Mouse (Mus musculus) heart, embryonic 15.5 days (tissue): ENCODE results near the gene Ago1. TPM values are rescaled to one million over a fixed set of nuclear protein-coding genes. Genes with fewer than 3 reads are reported as not detected.

ENCODE experiments used
- ATAC-seq: fragments of 200-750 bp; cut with Nextera tagmentation; replicated peaks from 2 replicates; pipeline ENCODE4 v1.8.0; 2017; ENCODE audit warnings: low read depth, moderate TSS enrichment; ENCODE audit not compliant: insufficient number of reproducible peaks, insufficient read depth, low FRiP score
- H3K27ac ChIP-seq: fragments of 300-500 bp; sonication (generic); 2 replicates; pipeline ENCODE4 v1.5.1; 2015; ENCODE audit warnings: mild to moderate bottlenecking, inconsistent platforms
- H3K27me3 ChIP-seq: fragments of 300-500 bp; sonication (generic); 2 replicates; pipeline ENCODE4 v1.6.1; 2015; ENCODE audit warnings: inconsistent platforms
- H3K36me3 ChIP-seq: fragments of 300-500 bp; sonication (generic); 2 replicates; pipeline ENCODE4 v1.6.1; 2015; ENCODE audit warnings: mild to moderate bottlenecking, inconsistent platforms
- H3K4me1 ChIP-seq: fragments of 300-500 bp; sonication (generic); replicated peaks from 2 replicates; pipeline ENCODE4 v1.6.1; 2015; ENCODE audit warnings: inconsistent platforms
- H3K4me2 ChIP-seq: fragments of 300-500 bp; sonication (generic); 2 replicates; pipeline ENCODE4 v1.6.1; 2015; ENCODE audit warnings: inconsistent platforms, mild to moderate bottlenecking, moderate library complexity
- H3K4me3 ChIP-seq: fragments of 300-500 bp; sonication (generic); 2 replicates; pipeline ENCODE4 v1.5.1; 2015; ENCODE audit warnings: mild to moderate bottlenecking, inconsistent platforms
- H3K9ac ChIP-seq: fragments of 300-500 bp; sonication (generic); 2 replicates; pipeline ENCODE4 v1.6.1; 2015; ENCODE audit warnings: mild to moderate bottlenecking, inconsistent platforms
- H3K9me3 ChIP-seq: fragments of 300-500 bp; sonication (generic); replicated peaks from 2 replicates; pipeline ENCODE4 v1.6.1; 2016; ENCODE audit warnings: inconsistent platforms
- WGBS: fragments of 180-500 bp; shearing (Covaris S2); methylation state at CpG from one replicate; pipeline ENCODE4 v1.1.7; 2015; ENCODE audit warnings: mixed read lengths; 5-methylcytosine and 5-hydroxymethylcytosine counted together
- polyA plus RNA-seq: library from polyadenylated mRNA; unstranded; fragments of >200 nt; fragmentation: Nextera tagmentation; extraction: Ambion mirVana; gene quantifications from 2 replicates; pipeline ENCODE4 v1.2.1, GENCODE M21; 2015

Gene Ago1
- polyA plus RNA-seq, 1 experiment from 2014 or later, result 1.9 TPM

- Histone ChIP-seq H3K27ac (0 out of 2 replicates have a peak overlapping the region, but pooled peaks have one; percentile 12), H3K4me3 (no peak overlapping the region), H3K4me2 (peak overlapping the region; percentile 15; the same call in 1 of the 2 replicates), H3K36me3 (peaks cover 46% of the 10 kb centered on the region), H3K27me3 (no peaks in the 10 kb centered on the region), H3K9me3 (no peaks in the 10 kb centered on the region), H3K4me1 (peaks cover 6% of the 10 kb centered on the region), H3K9ac (no peak overlapping the region)
- 29% methylated on average over 3 of the region's 3 CpGs for WGBS
- 0 out of 2 replicates have a peak, but pooled peaks have one; percentile 53 for ATAC-seq
Measured at GRCm38 (mm10) chr4:126444528-126444927, 23.9 kb downstream of the Ago1 start.

- no peak overlapping the region for H3K4me3 ChIP-seq
- ATAC-seq, result no peak
- H3K4me2 ChIP-seq, result no peak overlapping the region
- WGBS, result 72% methylated on average over 5 of the region's 5 CpGs
- no peak overlapping the region for H3K9ac ChIP-seq
- H3K36me3 ChIP-seq, result peaks cover 34% of the 10 kb centered on the region
- H3K9me3 ChIP-seq, result no peaks in the 10 kb centered on the region
- H3K27ac ChIP-seq, result no peak overlapping the region
- H3K4me1 ChIP-seq, result no peaks in the 10 kb centered on the region
- H3K27me3 ChIP-seq, result no peaks in the 10 kb centered on the region
Measured at GRCm38 (mm10) chr4:126438261-126438660, 30.1 kb downstream of the Ago1 start.

GRCm38 (mm10) chr4:126436268-126436667 lies 32.1 kb downstream of the Ago1 start:
- H3K9ac ChIP-seq, result no peak overlapping the region

GRCm38 (mm10) chr4:126434094-126434493 lies 34.3 kb downstream of the Ago1 start:
- Histone ChIP-seq H3K27me3 (no peaks in the 10 kb centered on the region), H3K9ac (no peak overlapping the region), H3K4me2 (no peak overlapping the region), H3K9me3 (no peaks in the 10 kb centered on the region), H3K4me1 (no peaks in the 10 kb centered on the region), H3K27ac (no peak overlapping the region), H3K4me3 (no peak overlapping the region), H3K36me3 (peaks cover 3% of the 10 kb centered on the region)
- no peak for ATAC-seq
- WGBS, result 88% methylated on average over 2 of the region's 2 CpGs

More at GRCm38 (mm10) chr4:126436268-126436667, 32.1 kb downstream of the Ago1 start:
- 49% methylated on average over 2 of the region's 2 CpGs for WGBS
- H3K27me3 ChIP-seq, result no peaks in the 10 kb centered on the region
- H3K36me3 ChIP-seq, result peaks cover 16% of the 10 kb centered on the region
- no peaks in the 10 kb centered on the region for H3K9me3 ChIP-seq
- H3K27ac ChIP-seq, result no peak overlapping the region
- no peaks in the 10 kb centered on the region for H3K4me1 ChIP-seq
- ATAC-seq, result no peak
- H3K4me3 ChIP-seq, result no peak overlapping the region
- no peak overlapping the region for H3K4me2 ChIP-seq

GRCm38 (mm10) chr4:126433175-126433574 lies 35.2 kb downstream of the Ago1 start:
- no peak for ATAC-seq
- 74% methylated on average over 4 of the region's 4 CpGs for WGBS

GRCm38 (mm10) chr4:126431746-126432145 lies 36.6 kb downstream of the Ago1 start:
- ATAC-seq, result no peak
- Histone ChIP-seq H3K9ac (no peak overlapping the region), H3K27me3 (no peaks in the 10 kb centered on the region), H3K27ac (no peak overlapping the region), H3K4me2 (no peak overlapping the region), H3K9me3 (no peaks in the 10 kb centered on the region), H3K4me1 (peaks cover 7% of the 10 kb centered on the region), H3K36me3 (no peaks in the 10 kb centered on the region), H3K4me3 (no peak overlapping the region)
- WGBS, result 84% methylated on average over 4 of the region's 4 CpGs

More at GRCm38 (mm10) chr4:126433175-126433574, 35.2 kb downstream of the Ago1 start:
- H3K27ac ChIP-seq, result no peak overlapping the region
- no peak overlapping the region for H3K4me3 ChIP-seq
- peaks cover 5% of the 10 kb centered on the region for H3K4me1 ChIP-seq
- H3K4me2 ChIP-seq, result no peak overlapping the region
- H3K9ac ChIP-seq, result no peak overlapping the region
- no peaks in the 10 kb centered on the region for H3K36me3 ChIP-seq
- no peaks in the 10 kb centered on the region for H3K27me3 ChIP-seq
- no peaks in the 10 kb centered on the region for H3K9me3 ChIP-seq

- Histone ChIP-seq H3K4me1 (peaks cover 7% of the 10 kb centered on the region), H3K27ac (peak within 1 kb of the TSS; percentile 86), H3K36me3 (no peaks in the 10 kb centered on the region), H3K9me3 (no peaks in the 10 kb centered on the region), H3K4me3 (peak within 1 kb of the TSS; percentile 87), H3K27me3 (no peaks in the 10 kb centered on the region), H3K4me2 (peak within 1 kb of the TSS; percentile 91), H3K9ac (peak within 1 kb of the TSS; percentile 78)
- ATAC-seq, result peak; percentile 95
- under 1% methylated on average over 65 of the region's 65 CpGs for WGBS
Measured at GRCm38 (mm10) chr4:126429347-126430079, 38.9 kb downstream of the Ago1 start, which contains the start of gene Ago3. TSS of gene Ago3 (minus strand) at chr4:126429556.

- Histone ChIP-seq H3K4me2 (peak overlapping the region; percentile 91), H3K9me3 (no peaks in the 10 kb centered on the region), H3K27ac (peak overlapping the region; percentile 86), H3K9ac (peak overlapping the region; percentile 78), H3K4me1 (peaks cover 7% of the 10 kb centered on the region), H3K4me3 (peak overlapping the region; percentile 87), H3K27me3 (no peaks in the 10 kb centered on the region), H3K36me3 (no peaks in the 10 kb centered on the region)
- no peak for ATAC-seq
- 1% methylated on average over 24 of the region's 24 CpGs for whole genome bisulfite sequencing
Measured at GRCm38 (mm10) chr4:126428682-126429346, 39.6 kb downstream of the Ago1 start.

GRCm38 (mm10) chr4:126423866-126424265 lies 44.5 kb downstream of the Ago1 start:
- Histone ChIP-seq H3K27me3 (no peaks in the 10 kb centered on the region), H3K9ac (no peak overlapping the region), H3K36me3 (no peaks in the 10 kb centered on the region), H3K4me2 (no peak overlapping the region), H3K9me3 (no peaks in the 10 kb centered on the region), H3K4me1 (peaks cover 7% of the 10 kb centered on the region), H3K27ac (no peak overlapping the region), H3K4me3 (no peak overlapping the region)
- WGBS, result 71% methylated on average over 2 of the region's 2 CpGs
- no peak for ATAC-seq

- Histone ChIP-seq H3K36me3 (peaks cover 3% of the 10 kb centered on the region; the same call in 1 of the 2 replicates), H3K4me2 (no peak overlapping the region), H3K9ac (no peak overlapping the region), H3K4me3 (no peak overlapping the region), H3K27me3 (no peaks in the 10 kb centered on the region), H3K27ac (no peak overlapping the region), H3K4me1 (no peaks in the 10 kb centered on the region), H3K9me3 (no peaks in the 10 kb centered on the region)
- ATAC-seq, result no peak
Measured at GRCm38 (mm10) chr4:126415707-126416106, 52.7 kb downstream of the Ago1 start.

GRCm38 (mm10) chr4:126412526-126412925 lies 55.9 kb downstream of the Ago1 start:
- Histone ChIP-seq H3K4me1 (no peaks in the 10 kb centered on the region), H3K9me3 (no peaks in the 10 kb centered on the region), H3K27me3 (no peaks in the 10 kb centered on the region), H3K9ac (no peak overlapping the region), H3K4me3 (no peak overlapping the region), H3K4me2 (no peak overlapping the region), H3K27ac (no peak overlapping the region), H3K36me3 (peaks cover 3% of the 10 kb centered on the region; the same call in 1 of the 2 replicates)
- ATAC-seq, result no peak
- WGBS, result 93% methylated on average over 3 of the region's 3 CpGs
